Mouse (Mus musculus) intestine, embryonic 15.5 days (tissue): ENCODE results near the gene F10. TPM values are rescaled to one million over a fixed set of nuclear protein-coding genes. Genes with fewer than 3 reads are reported as not detected.
A peak's percentile ranks its signal among the peaks of the same experiment; 100 is the strongest.

ENCODE experiments used
- ATAC-seq: fragments of 200-750 bp; cut with Nextera tagmentation; 2 replicates; pipeline ENCODE4 v1.8.0; 2017; ENCODE audit warnings: moderate TSS enrichment, moderate library complexity
- H3K27ac ChIP-seq: fragments of 300-500 bp; sonication (generic); 2 replicates; pipeline ENCODE4 v1.5.1; 2015; ENCODE audit warnings: mild to moderate bottlenecking, inconsistent platforms
- H3K27me3 ChIP-seq: fragments of 300-500 bp; sonication (generic); replicated peaks from 2 replicates; pipeline ENCODE4 v1.6.1; 2015; ENCODE audit warnings: inconsistent platforms
- H3K36me3 ChIP-seq: fragments of 300-500 bp; sonication (generic); 2 replicates; pipeline ENCODE4 v1.6.1; 2015; ENCODE audit warnings: inconsistent platforms
- H3K4me1 ChIP-seq: fragments of 300-500 bp; sonication (generic); replicated peaks from 2 replicates; pipeline ENCODE4 v1.6.1; 2015; ENCODE audit warnings: inconsistent platforms
- H3K4me2 ChIP-seq: fragments of 300-500 bp; sonication (generic); replicated peaks from 2 replicates; pipeline ENCODE4 v1.6.1; 2015; ENCODE audit warnings: mild to moderate bottlenecking, inconsistent platforms
- H3K4me3 ChIP-seq: fragments of 300-500 bp; sonication (generic); replicated peaks from 2 replicates; pipeline ENCODE4 v1.5.1; 2015; ENCODE audit warnings: inconsistent platforms
- H3K9ac ChIP-seq: fragments of 300-500 bp; sonication (generic); 2 replicates; pipeline ENCODE4 v1.6.1; 2015; ENCODE audit warnings: inconsistent platforms
- H3K9me3 ChIP-seq: fragments of 300-500 bp; sonication (generic); 2 replicates; pipeline ENCODE4 v1.6.1; 2016; ENCODE audit warnings: inconsistent platforms
- WGBS: fragments of 180-500 bp; shearing (Covaris S2); methylation state at CpG from one replicate; pipeline ENCODE4 v1.1.7; 2015; 5-methylcytosine and 5-hydroxymethylcytosine counted together
- polyA plus RNA-seq: library from polyadenylated mRNA; unstranded; fragments of >200 nt; fragmentation: Nextera tagmentation; extraction: Ambion mirVana; gene quantifications from 2 replicates; pipeline ENCODE4 v1.2.1, GENCODE M21; 2015

The F10 gene
- polyA plus RNA-seq = 11.4 and 15.9 TPM in 2 replicates

DNA sequence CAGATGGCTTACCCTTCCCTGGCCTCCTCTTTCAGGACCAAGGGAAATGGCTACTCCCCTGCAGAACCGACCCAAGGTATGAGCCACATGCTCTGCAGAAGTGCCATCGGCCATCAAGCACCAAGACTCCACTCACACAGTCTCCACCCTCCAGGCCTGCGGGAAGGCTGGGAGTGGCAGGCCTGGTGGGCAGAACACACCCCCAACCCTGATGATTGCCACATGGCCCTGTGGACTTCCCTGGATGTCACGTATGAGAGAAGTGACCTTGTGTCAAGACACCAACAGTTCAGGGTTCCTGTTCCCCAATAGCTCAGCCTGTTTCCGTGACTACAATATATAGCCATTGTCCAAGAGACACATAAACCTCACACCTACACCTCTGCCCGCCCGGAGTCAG lies at the start of gene F10:
F10 (plus strand) TSS at position 294 of the 400 bp plus-strand sequence.
- WGBS = 61% methylated on average over 7 of the region's 7 CpGs
- H3K4me2 ChIP-seq = no peak within 1 kb of the TSS
- no peak within 1 kb of the TSS for H3K9ac ChIP-seq
- peak; percentile 55 for ATAC-seq
- no peak within 1 kb of the TSS for H3K4me3 ChIP-seq
- H3K27me3 ChIP-seq = no peaks in the 10 kb centered on the region
- no peaks in the 10 kb centered on the region for H3K36me3 ChIP-seq
- no peak within 1 kb of the TSS for H3K27ac ChIP-seq
- H3K4me1 ChIP-seq = 0 out of 2 replicates have a peak, but pooled peaks cover 3% of the 10 kb centered on the region
- no peaks in the 10 kb centered on the region for H3K9me3 ChIP-seq

DNA sequence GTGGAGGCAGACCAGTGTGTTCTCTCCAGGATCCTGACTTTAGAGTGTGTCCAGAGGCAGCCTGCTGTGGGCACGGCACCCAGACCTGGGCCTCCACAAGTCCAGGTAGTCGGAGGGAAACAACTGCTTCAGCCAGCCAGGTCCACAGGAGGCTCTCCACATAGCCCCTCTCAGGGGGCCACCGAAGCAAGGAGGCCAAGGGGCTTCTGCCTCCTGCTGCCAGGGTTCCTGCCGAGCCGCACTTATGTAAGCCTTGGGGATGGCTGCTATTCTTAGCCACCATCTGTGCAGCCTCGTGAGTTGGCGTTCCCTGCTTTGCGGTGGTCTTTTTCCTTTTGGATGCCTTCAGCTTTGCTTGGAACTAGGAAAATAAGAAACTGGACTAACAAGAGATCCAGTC lies 49.5 kb upstream of the F10 start:
- WGBS = 87% methylated on average over 8 of the region's 8 CpGs

DNA sequence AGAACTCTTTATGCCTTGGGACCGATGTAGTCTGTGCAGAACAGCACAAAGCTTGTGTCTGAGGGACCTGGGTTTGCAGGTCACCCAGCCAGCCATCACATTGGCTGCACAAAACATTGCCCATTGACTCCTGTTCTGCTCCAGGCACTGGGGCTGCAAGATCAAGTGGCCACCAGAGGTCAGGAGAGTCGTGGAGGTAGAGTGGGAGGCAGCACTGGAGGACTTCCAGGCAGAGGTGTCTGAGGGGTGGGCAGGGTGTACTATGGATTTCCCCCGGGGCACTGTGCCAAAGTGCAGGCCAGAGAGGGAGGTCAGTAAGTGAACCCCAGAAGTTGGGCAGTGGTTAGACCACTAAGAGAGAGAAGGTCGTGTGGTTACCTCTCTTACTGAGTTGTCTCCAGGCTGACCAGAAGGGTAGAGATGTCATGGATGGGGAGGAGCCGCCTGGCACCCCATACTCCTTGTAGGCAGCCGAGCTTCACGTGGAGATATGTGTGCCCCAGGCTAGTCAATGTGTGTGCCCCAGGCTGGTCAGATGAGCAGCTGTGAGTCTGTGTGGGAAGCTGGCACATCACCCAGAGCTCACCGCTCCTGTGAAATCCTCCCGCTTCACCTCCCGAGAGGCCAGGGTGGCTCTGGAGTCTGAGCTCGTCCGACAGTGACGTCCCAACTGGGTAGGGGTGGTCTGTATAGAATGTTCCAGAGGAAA lies 48.2 kb upstream of the F10 start:
- ATAC-seq = no peak
- WGBS = 77% methylated on average over 13 of the region's 13 CpGs
- H3K27ac ChIP-seq = no peak overlapping the region

More for the DNA sequence above, 49.5 kb upstream of the F10 start:
- H3K36me3 ChIP-seq = no peaks in the 10 kb centered on the region
- H3K9me3 ChIP-seq = no peaks in the 10 kb centered on the region
- H3K27me3 ChIP-seq = no peaks in the 10 kb centered on the region
- no peak overlapping the region for H3K27ac ChIP-seq
- no peaks in the 10 kb centered on the region for H3K4me1 ChIP-seq
- H3K4me3 ChIP-seq = no peak overlapping the region
- H3K9ac ChIP-seq = no peak overlapping the region
- ATAC-seq = no peak
- no peak overlapping the region for H3K4me2 ChIP-seq

DNA sequence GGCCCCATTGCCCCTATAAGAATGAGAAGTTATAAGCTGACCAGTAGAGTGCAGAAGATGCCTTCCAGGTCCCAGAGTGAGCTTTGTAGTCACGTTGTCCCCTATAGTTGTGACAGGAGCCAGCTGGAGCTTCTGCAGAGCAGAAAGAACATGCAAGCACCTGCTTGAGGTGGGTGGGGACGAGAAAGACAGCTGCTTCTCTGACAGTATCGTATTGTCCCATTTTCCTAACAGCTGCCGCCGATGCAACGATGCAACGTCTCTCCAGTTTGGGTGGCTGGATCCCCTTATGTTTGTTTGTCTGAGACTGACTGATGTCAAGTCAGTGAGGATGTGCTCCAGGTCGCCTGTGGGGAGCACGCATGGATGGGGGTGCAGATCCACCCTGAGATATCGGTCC lies 45.7 kb upstream of the F10 start:
- Histone ChIP-seq H3K36me3 (no peaks in the 10 kb centered on the region), H3K9ac (no peak overlapping the region), H3K9me3 (no peaks in the 10 kb centered on the region), H3K27ac (no peak overlapping the region), H3K4me3 (no peak overlapping the region), H3K4me1 (no peaks in the 10 kb centered on the region), H3K4me2 (no peak overlapping the region), H3K27me3 (no peaks in the 10 kb centered on the region)
- 70% methylated on average over 10 of the region's 10 CpGs for WGBS
- no peak for ATAC-seq

More for the DNA sequence above, 48.2 kb upstream of the F10 start:
- Histone ChIP-seq H3K4me1 (no peaks in the 10 kb centered on the region), H3K36me3 (no peaks in the 10 kb centered on the region), H3K4me2 (no peak overlapping the region), H3K27me3 (no peaks in the 10 kb centered on the region), H3K9me3 (no peaks in the 10 kb centered on the region), H3K9ac (no peak overlapping the region), H3K4me3 (no peak overlapping the region)

DNA sequence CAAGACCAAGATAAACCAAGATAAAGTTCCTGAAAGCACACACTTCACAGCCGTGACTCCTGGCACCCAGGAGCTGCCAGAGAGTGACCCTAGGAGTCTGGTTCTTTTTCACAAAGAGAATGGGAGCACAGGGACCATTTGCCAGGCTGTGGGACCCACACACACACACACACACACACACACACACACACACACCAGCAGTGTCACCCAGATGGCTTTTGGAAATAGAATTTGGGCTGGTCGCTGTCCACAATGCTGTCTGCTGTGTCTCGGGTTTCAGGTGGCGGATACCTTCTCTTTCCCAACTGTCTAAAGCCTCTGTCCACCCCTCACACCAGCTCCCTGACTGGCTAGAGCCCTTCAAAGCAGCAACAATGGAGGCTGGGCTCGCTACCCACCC lies 42.6 kb upstream of the F10 start:
- no peak overlapping the region for H3K9ac ChIP-seq
- H3K36me3 ChIP-seq = no peaks in the 10 kb centered on the region
- 81% methylated on average over 5 of the region's 5 CpGs for WGBS
- no peaks in the 10 kb centered on the region for H3K27me3 ChIP-seq
- no peaks in the 10 kb centered on the region for H3K4me1 ChIP-seq
- no peak overlapping the region for H3K4me3 ChIP-seq
- no peak overlapping the region for H3K27ac ChIP-seq
- ATAC-seq = no peak
- no peak overlapping the region for H3K4me2 ChIP-seq
- no peaks in the 10 kb centered on the region for H3K9me3 ChIP-seq

DNA sequence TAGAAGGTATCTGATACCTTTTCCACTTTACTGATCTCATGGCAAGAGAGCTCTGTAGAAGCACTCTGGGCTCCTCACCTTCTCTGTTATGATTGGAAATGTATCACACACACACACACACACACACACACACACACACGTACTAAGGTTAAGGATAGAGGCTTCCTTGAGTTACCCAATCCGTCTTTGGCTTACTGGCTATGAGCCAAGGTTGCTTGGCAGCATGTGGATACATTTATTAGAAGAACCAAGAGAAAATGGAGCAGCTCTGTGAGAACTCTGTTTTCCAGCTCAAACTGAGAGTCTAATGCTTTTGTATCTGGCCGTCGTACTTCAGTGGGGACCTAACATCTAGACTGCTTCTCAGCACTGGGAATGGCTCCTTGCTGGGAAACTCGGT lies 41.6 kb upstream of the F10 start:
- H3K27me3 ChIP-seq = no peaks in the 10 kb centered on the region
- H3K36me3 ChIP-seq = no peaks in the 10 kb centered on the region
- H3K9me3 ChIP-seq = no peaks in the 10 kb centered on the region
- H3K4me2 ChIP-seq = no peak overlapping the region
- H3K4me1 ChIP-seq = no peaks in the 10 kb centered on the region
- no peak for ATAC-seq
- H3K9ac ChIP-seq = no peak overlapping the region
- H3K27ac ChIP-seq = no peak overlapping the region
- no peak overlapping the region for H3K4me3 ChIP-seq
- WGBS = 58% methylated on average over 5 of the region's 5 CpGs

DNA sequence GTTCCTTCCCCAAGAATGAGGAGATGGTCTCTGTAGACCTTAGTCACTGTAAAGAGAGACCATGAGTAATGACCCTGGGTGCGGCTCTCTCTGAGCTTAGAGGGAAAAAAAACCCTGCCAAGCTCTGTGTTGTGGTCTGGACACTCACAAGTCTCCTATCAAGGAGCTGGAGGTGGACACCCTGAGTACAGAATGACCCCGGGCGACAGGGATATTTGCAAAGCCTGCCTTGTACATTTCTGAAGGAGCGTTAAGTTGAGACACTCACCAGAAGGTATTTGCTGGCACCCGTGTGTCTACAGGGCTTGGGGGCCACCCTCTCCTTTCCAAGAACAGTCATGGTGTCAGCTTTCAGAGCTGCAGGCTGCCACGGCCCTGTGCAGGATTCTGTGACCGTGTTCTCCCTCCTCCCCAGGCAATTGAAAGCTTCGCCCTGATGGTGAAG lies 40.3 kb upstream of the F10 start:
- no peak overlapping the region for H3K9ac ChIP-seq
- no peaks in the 10 kb centered on the region for H3K4me1 ChIP-seq
- H3K27me3 ChIP-seq = no peaks in the 10 kb centered on the region
- no peak for ATAC-seq
- no peak overlapping the region for H3K4me3 ChIP-seq
- H3K27ac ChIP-seq = no peak overlapping the region
- WGBS = 36% methylated on average over 8 of the region's 8 CpGs
- H3K36me3 ChIP-seq = no peaks in the 10 kb centered on the region
- H3K4me2 ChIP-seq = no peak overlapping the region
- no peaks in the 10 kb centered on the region for H3K9me3 ChIP-seq

DNA sequence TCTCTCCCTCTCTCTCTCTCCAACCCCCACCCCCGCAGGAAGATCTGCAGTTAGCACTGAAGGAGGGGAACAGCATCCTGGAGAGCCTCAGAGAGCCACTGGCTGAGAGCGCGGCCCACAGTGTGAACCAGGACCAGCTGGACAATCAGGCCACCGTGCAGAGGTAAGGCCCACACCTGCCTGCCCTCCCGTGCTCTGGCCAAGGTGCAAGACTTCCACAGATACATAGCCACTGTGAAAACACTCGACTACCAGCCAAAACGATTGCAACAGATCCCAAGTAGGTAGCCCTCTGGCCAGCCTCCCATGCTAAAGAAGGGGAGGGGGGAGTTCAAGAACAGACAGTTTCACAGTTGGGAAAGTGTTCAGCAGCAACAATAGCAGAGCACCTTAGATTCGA lies 38.8 kb upstream of the F10 start:
- Histone ChIP-seq H3K4me1 (no peaks in the 10 kb centered on the region), H3K4me2 (no peak overlapping the region), H3K27ac (no peak overlapping the region), H3K27me3 (no peaks in the 10 kb centered on the region), H3K4me3 (no peak overlapping the region), H3K9me3 (no peaks in the 10 kb centered on the region), H3K9ac (no peak overlapping the region), H3K36me3 (0 out of 2 replicates have a peak, but pooled peaks cover 4% of the 10 kb centered on the region)
- WGBS = 66% methylated on average over 8 of the region's 8 CpGs
- no peak for ATAC-seq

DNA sequence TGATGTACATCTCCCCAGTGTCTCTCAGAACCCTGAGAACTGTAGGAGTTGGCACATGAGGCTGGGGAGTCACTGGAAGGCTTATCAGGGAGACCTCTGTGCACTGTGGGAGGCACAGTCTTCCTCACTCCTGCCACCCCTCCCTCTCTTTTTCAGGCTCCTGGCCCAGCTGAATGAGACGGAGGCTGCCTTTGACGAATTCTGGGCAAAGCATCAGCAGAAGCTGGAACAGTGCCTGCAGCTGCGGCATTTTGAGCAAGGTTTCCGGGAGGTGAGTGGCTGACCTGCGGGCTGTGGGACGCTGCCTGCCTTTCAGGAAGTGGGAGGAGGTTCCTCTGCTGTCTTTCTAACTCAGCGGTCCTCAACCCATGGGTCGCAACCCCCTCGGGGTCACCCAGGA lies 37.3 kb upstream of the F10 start:
- WGBS = 73% methylated on average over 9 of the region's 9 CpGs
- H3K4me2 ChIP-seq = no peak overlapping the region
- ATAC-seq = no peak

DNA sequence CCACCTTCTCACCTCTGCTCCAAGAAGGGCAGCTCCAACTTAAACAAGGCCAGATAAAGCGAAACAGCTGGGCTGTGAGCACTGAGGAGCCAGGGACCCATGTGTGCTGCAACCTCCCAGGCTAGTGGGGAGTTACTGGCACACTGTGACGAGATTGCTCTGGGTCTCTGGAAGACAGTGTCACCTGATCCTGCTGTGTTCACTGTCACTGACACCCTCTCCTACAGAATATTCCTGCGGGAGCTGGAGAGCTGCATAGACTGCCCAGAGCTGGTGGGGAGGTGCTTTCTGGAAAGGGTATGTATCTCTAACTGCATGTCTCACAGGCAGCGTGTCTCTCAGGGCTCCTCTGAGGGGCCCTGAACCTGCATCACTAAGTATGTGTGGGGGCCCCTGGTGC lies 29.6 kb upstream of the F10 start:
- no peaks in the 10 kb centered on the region for H3K9me3 ChIP-seq
- H3K27me3 ChIP-seq = no peaks in the 10 kb centered on the region
- 79% methylated on average over 4 of the region's 4 CpGs for WGBS
- H3K27ac ChIP-seq = no peak overlapping the region
- H3K4me2 ChIP-seq = no peak overlapping the region
- H3K36me3 ChIP-seq = peaks cover 17% of the 10 kb centered on the region
- no peak overlapping the region for H3K9ac ChIP-seq
- no peak for ATAC-seq
- H3K4me1 ChIP-seq = no peaks in the 10 kb centered on the region
- H3K4me3 ChIP-seq = no peak overlapping the region

More for the DNA sequence above, 37.3 kb upstream of the F10 start:
- Histone ChIP-seq H3K4me1 (no peaks in the 10 kb centered on the region), H3K27me3 (no peaks in the 10 kb centered on the region), H3K36me3 (0 out of 2 replicates have a peak, but pooled peaks cover 4% of the 10 kb centered on the region), H3K9me3 (no peaks in the 10 kb centered on the region), H3K9ac (no peak overlapping the region), H3K27ac (no peak overlapping the region), H3K4me3 (no peak overlapping the region)

DNA sequence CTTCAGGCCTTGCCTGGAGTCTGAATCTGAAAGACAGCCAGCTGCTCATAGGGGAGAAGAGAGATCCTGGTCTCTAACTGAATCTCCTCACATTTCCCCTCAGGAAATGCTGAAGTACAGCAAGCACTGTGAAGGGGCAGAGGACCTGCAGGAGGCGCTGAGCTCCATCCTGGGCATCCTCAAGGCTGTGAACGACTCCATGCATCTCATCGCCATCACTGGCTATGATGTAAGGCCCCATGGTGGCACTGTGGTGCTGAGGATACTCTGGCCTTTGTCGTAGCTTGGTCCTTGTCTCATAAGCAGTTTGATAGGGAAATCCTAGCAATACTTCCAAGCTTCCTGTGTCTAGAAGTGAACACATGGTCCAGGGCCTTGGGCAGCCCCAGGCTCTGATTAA lies 26.8 kb upstream of the F10 start:
- Histone ChIP-seq H3K27ac (no peak overlapping the region), H3K4me3 (no peak overlapping the region), H3K4me2 (no peak overlapping the region), H3K9me3 (no peaks in the 10 kb centered on the region), H3K27me3 (no peaks in the 10 kb centered on the region), H3K4me1 (no peaks in the 10 kb centered on the region), H3K9ac (no peak overlapping the region), H3K36me3 (peaks cover 13% of the 10 kb centered on the region)
- 0 out of 2 replicates have a peak, but pooled peaks have one; percentile 34 for ATAC-seq
- 59% methylated on average over 4 of the region's 4 CpGs for WGBS

DNA sequence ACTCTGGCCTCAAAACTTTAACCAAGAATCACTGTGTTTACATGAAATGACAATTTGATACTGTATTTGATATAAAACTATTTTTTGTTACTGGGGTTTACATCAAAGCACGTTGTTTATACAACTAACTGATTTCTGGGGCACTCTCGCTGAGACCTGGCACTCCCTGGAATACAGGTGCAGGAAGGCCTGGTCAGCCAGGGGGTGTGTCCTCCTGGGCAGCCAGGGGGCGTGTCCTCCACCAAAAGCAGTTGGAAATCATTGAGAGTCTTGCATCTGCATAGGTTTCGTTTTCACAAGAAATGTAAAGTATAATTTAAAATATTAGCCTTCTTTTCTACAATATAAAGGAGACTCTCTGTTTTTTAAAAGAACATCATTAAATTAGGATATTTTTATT lies 17.5 kb upstream of the F10 start:
- no peak for ATAC-seq
- Histone ChIP-seq H3K27me3 (no peaks in the 10 kb centered on the region), H3K27ac (no peak overlapping the region), H3K9ac (no peak overlapping the region), H3K4me1 (no peaks in the 10 kb centered on the region), H3K4me3 (no peak overlapping the region), H3K4me2 (no peak overlapping the region), H3K9me3 (no peaks in the 10 kb centered on the region), H3K36me3 (no peaks in the 10 kb centered on the region)
- WGBS = 40% methylated on average over 4 of the region's 4 CpGs

DNA sequence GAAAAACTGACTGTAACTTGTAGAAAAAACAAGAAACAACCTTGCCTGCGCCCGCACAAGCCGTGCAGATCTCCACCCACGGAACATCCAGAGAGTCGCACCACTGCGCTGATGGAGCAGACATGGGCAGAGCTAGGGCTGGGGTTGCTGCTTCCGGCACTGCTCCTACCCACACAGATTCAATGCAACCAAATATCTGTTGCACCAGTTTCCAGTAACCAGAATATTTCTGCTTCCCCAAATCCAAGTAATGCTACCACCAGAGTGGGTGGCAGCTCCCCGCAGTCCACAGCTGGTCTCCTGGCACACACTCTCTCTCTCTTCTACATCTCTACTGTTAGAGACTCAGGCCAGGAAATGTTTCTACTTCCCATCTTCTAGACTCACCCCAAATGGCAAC lies 15.3 kb upstream of the F10 start:
- H3K27me3 ChIP-seq = no peaks in the 10 kb centered on the region
- H3K9me3 ChIP-seq = no peaks in the 10 kb centered on the region
- H3K4me2 ChIP-seq = no peak overlapping the region
- H3K36me3 ChIP-seq = no peaks in the 10 kb centered on the region
- H3K9ac ChIP-seq = no peak overlapping the region
- ATAC-seq = no peak
- H3K4me1 ChIP-seq = no peaks in the 10 kb centered on the region
- H3K27ac ChIP-seq = no peak overlapping the region
- WGBS = 94% methylated on average over 8 of the region's 8 CpGs
- no peak overlapping the region for H3K4me3 ChIP-seq
